Mouse (Mus musculus) lung, postnatal 14 days (tissue): ENCODE measurements around the gene Nup98.

Experiments used
- DNase-seq: peaks from one replicate; pipeline ENCODE4 v3.0.0; 2021

Nup98 gene

DNA sequence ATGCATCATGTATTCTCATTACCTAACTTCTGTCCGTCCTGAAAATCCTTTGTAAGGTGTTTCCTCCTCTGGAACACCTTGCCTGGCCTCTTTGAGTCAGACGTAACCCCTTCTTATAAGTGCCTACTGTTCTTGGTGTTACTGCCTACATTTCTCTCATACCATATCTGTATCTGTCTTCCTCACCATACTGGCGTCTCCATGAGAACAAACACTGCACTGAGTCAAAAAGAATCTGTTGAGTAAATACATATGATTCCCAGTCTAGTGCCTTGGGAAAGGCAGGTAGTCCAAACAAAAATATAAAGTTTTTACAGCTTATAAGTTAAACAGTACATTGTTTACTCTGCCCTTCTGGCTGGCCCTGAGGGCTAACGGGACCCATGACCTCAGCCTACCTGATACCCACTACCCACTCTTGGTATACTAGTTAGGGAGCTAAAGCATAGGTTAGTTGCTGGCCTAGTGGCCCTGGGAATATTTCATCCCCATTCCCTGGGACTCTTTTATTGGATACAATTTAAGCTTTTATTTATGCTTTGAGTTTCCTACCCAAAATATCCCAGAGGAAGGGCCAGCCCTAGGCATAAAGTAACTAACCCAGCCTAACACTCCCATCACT, 18.2 kb upstream of the Nup98 start:
- DNase-seq = no peak

DNA sequence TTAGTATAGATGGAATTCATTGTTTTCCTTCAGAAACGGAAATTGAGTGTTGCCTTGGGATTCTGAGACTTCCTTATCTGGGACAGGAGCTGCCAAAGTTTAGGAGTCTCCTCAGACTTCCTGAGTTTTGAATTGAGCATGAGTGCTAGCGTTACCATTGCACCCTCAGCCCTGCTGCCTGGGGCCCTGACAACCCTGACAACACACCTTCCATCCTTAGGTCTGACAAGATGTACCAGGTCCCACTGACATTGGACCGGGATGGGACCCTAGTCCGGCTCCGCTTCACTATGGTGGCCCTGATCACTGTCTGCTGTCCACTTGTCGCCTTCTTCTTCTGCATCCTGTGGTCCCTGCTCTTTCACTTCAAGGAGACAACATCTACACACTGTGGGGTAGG, 16.1 kb upstream of the Nup98 start:
- no peak for DNase-seq

DNA sequence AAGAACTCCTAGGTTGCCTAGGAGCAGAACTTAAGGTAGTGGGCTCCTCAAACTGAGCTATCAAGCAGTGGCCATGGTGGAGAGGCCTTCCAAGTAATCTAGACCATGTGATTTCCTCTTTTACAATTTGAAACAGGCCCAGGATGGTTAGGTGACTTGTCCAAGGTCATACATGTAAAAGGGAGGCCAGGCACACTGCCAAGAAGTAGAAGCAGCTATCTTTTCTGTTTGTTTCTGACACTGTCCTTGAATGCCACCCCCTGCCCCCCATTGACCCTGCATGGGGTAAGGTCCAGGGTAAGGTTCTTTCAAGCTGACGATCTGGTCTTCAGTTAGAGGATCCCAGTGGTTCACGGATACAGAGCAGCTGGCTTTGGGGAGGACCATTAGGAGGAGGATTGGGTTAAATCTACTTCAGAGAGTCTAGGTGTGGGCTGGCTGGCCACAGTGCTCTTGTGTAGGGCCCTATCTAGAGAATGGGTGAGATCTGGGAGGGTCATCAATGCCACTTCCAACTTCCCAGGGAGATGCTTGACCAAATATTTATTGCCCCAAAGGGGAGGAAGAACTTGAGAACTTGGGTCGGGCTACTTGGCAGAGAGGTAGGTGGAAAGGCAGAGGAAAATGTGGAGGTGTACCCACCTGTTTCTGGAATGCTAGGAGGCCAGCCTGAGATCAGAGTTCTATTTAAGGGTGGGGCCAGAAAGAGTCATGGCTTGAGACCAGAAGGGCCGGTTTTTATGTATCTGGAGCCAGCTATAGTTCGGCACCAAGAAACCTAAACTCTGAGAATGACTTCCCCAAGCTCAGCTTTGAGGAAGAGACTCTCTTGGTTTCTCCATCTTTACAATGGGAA, 14.1 kb upstream of the Nup98 start:
- DNase-seq = no peak

DNA sequence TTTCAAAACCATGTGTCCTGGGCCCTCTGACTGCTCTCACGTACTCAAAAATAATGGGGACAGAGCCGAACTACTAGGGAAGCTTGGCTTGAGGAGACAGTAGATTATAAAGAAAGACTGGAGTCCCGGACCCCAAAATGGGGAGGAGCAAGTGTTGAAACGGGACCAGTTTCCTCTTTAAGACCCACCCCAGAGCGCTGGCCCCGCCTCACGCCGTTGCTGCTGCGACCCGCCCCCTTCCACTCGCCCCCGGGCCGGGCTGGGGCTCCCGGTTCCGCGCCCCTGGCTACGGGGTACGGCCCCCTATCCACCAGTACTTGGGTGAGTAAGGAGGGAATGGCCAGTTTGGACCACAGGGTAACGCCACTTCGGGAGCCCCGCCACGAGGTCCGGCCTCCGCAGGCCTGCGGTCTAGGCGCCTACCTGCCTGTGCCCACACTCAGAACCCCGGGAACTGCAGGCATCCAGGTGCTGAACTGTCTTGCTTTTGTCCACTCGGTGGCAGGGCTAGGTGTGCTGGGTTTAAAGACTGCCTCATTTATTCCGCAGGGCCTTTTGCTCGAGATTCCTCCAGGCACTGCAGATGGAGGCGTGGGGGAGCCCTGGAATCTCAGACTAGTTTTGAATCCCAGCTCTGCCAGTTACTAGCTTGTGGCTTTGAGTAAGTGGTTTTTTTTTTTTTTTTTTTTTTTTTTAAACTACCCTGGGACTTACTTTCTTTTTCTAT, 13.0 kb upstream of the Nup98 start:
- peak; percentile 75 for DNase-seq

DNA sequence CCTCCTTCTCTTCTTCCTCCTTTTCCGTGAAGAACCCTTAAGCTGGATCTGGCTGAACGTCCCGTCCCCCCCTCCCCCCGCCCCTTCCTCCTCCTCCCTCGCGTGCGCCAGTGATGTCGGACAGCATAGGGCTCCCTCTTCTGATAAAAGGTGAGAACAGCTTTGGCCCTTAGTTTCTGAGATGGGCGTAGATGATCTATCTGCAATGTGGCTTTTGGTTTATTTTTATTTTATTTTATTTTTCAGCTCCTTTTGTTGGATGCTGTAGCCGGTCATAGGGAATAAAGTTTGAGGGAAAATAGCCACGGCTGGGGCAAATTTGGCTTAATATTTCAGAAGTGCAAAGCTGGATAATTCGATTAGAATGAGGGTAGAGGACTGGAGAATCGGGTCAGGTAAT, 12.4 kb upstream of the Nup98 start:
- DNase-seq = peak; percentile 59

DNA sequence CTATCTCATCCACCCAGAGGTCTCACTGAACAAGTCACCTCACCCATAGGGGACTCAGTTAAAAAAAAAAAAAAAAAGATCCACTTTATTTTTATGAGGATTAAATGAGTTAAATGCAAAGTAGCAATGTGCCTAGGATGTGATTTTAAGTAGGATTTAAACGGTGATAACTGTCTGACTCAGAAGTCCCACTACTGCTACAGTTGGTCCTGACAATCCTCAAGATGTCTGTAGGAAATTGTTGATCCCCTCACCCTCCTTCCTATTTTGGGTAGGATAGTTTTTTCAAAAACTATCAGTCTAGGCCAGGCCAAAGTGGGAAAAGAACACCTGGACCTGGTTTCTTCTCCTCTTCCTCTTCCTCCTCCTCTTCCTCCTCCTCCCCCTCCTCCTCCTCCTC, 11.9 kb upstream of the Nup98 start:
- DNase-seq = no peak

DNA sequence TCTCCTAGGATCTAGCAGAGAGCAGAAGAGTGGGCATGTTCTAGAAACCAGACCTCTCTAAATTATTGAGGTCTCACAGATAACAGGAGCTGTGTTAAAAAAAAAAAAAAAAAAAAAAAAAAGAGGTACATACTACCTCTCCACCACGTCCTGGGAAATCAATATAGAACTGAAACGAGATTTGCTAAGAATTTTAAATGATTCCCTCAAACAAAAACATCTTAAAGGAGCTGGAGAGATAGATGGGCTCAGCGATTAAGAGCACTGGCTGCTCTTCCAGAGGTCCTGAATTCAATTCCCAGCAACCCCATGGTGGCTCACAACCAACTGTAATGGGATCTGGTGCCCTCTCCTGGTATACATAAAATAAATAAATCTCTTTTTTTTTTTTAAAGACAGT, 1.1 kb upstream of the Nup98 start:
- no peak for DNase-seq

DNA sequence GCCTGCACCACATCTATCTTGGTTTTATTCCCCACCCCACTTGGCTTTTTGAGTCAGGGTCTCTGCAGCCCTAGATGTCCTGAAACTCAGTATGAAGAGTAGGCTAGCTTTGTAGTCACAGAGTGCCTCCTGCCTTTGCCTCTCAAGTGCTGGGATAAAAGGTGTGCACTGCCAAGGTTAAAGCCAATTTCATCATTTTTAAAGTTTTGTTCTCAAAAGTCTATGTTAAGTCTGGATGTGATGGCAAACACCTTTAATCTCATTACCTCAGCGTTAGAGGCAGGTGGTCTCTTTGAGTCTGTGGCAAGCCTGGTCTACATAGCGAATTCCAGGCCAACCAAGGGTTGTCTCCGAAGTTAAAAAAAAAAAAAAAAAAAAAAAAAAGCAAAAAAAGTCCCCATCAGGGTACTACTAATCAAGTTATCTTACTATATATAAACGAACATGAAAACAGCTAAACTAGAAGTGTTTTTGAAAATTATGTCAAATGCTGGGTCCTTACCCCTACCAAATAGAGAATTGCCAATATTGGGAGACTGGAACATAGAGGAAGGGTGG, 1.1 kb downstream of the Nup98 start:
- no peak for DNase-seq

DNA sequence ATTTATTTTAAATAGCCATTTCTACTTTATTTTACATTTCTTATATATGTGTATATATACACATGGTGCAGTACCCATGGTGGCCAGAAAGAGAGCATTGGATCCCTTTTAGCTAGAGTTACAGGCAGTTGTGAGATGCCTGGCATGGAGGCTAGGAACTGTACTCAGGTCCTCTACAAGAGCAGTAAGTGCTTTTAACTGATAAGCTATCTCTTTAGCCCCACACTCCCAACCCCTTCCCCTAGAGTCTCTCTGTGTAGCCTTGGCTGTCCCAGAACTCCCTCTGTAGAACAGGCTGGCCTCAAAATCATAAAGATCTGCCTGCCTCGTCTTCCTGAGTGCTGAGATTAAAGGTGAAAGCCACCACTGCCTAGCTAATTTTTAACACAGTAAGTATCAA, 4.3 kb downstream of the Nup98 start:
- DNase-seq = no peak

DNA sequence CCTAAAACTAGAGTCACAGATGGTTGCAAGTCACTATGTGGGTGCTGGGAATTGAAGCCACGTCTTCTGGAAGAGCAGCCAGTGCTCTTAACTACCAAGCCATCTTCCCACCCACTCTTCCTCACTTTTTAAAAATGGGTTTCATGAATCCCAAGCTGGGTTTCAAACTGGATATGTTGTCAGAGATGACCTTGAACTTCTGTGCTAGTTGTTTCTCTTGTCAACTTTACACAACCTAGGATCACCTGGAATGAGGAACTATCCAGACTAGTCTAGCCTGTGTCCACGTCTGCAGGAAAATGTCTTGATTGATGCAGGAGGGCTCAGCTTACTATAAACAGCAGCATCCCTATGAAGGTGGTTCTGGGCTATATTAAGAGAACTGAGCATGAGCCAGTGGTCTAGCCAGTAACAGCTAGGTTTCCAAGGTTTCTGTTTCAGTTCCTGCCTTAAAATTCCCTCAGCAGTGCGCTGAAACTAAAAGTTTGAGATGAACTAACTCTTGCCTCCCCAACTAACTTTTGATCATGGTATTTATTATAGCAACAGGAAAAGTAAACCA, 5.6 kb downstream of the Nup98 start:
- no peak for DNase-seq

DNA sequence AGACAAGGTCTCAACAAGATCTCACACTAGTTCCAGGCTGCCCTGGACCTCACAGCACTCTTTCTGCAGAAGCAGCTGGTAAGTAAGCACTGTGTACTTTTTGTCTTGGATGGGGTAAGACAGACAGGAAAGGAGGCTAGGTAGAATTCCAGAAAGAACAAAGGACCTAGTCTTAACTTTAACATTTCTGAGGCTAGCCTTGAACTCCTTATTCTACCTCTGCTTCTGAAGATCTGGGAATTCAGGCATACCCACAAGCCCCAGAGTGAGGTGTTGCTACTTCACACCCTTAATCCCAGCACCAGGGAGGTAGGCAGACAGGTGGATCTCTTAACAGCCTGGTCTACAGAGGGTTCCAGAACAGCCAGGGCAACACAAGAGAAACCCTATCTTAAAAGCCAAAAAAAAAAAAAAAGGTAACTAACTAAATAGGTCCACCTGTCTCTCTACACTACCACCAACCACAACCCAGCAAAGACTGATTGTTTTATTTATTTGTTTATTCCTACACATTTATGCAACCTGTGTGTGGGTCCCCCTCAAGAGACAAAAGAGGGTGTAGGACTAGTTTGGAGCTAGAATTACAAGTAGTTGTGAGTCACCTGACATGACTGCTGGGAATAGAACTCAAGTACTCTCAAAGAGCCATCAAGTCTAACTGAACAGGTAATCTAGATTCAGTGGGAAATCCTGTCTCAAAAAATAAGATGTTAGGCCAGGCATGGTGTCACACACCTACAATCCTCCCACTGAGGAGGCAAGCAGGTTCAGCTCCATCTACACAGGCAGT, 8.8 kb downstream of the Nup98 start:
- DNase-seq = no peak

DNA sequence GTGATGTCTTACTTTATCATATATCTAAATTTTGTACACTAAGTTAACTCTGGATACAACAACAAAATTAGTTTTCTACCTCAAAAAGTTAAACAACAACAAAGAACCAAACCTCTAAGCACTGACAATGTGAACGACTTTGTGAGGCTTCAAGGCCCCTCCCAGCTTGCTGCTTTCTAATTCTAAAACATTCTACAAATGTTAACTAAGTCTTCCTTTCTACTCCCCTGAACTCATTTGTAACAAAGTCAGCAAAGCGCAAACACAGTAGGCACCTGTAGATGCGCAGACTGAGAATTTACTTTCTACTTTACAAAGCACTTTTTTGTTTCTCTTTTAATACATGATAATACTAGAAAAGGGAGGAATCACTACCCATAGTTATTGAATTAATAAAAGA, 9.4 kb downstream of the Nup98 start:
- DNase-seq = no peak

DNA sequence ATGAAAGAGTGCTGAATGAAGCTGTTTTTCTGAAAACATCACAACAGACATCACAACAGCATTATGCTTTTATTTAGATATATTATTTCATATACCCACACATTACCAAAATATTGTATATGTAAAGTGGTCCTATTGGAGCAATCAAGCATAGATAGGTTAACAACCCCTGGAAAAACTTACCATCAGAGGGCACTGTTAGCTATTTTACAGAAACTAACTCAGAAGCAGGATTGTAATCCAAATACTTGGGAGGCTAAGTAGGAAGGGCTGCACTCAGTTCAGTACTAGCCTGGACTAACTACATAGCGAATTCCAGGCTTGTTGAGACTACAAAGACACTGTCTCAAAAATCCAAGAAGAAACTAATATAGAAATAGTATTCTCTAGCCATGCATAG, 17.6 kb downstream of the Nup98 start:
- peak; percentile 12 for DNase-seq

DNA sequence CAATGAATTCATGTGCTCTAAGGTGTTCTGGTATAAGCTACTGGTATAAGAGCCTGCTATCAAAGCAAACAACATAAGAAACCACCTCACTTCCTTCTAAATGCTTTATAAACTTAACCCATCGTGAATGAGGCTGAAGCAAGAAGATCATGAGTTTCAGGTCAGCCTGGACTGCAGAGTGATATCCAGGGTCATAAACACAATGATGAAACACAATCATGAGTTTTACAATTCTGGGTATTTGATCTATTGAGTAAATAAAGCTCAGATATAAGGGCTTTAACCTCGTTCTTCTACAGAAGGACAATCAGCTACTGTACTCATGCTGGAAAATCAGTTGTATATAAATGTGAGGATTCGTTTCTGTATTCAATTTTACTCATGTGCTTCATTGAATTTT, 26.1 kb downstream of the Nup98 start:
- DNase-seq = no peak

DNA sequence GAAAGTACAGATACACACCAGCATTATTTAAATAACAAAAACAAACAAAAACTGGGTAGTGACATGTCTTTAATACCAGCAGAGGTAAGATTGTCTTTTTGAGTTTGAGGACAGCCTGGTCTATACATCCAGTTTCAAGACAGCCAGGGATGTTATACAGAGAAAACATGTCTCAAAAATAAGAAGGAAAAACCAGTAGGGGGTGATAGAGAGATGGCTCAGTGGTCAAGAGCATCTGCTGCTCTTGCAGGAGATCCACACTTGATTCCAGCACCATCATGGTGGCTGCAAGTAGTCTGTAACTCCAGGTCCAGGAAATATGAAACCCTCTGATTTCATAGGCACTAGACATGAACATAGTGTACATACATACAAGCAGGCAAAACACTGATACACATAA, 39.7 kb downstream of the Nup98 start:
- DNase-seq = no peak

DNA sequence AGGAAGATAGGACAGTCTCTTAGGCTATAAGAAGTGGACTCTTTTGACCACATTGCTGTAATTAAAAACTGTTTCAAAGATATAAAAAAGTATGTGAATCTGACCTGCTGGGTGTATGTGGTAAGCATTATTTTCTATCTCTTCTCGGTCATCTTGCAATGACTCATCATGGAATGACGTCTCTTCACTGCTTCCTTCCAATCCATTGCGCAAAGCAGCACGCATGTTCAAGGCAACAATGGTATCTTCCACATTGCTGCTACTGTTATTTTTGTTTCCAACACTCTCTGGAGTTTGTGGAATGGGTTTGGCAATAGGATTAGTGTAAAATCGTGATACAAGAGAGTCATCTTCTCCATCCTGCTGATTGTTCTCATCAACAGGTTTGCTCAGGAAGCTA, 56.3 kb downstream of the Nup98 start:
- DNase-seq = no peak

DNA sequence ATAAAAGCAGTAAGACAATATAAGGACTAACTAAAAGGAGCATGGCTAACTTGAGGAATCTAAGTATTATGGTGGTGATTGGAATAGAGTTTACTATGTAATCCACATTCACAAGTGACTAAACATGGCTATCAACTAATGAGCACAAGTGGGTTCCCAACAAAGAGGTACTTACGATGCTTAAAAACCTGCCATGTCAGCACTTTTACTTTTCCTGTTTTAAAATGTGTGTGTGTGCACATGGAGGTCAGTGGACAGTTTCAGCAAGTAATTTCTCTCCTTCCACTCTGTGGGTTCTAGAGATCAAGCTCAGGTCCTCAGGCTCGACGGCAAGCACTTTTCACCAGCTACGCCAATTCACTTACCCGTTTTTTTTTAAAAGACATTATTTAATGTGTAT, 72.1 kb downstream of the Nup98 start:
- no peak for DNase-seq

DNA sequence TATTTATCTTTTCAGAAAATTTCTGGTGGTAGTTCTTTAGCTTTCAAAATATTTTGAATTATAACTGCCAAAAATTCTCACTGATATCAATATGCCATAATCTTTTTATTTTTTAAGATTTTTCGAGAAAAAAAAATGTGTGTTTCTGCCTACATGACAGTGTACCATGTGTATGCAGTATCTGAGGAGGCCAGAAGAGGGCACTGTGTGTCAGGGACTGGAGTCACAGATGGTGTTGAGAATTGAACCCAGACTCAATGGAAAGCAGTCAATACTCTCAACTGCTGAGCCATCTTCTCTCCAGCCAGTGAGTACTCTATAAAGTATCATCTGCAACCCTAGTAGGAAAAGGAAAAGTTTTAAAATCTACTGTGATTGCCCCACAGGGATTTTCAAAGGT, 72.5 kb downstream of the Nup98 start:
- DNase-seq = peak; percentile 45

DNA sequence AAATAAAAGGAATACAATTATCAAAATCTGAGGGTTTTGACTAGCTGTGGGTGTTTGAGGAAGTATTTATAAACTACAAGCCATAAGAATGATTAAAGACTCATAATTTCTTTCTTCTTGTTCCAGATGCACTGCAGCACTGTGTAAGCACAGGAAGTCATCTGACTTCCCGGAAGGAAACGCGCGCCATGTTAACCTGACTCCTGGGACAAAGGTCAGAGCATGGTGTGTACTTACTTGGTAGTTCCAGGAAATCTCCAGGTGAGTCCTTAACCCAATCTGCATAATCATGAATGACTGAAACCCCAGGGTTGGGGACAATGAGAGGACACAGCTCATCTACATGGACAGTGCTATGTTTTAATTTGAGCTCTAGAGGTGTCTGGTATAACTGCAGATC, 77.6 kb downstream of the Nup98 start:
- DNase-seq = peak; percentile 20

DNA sequence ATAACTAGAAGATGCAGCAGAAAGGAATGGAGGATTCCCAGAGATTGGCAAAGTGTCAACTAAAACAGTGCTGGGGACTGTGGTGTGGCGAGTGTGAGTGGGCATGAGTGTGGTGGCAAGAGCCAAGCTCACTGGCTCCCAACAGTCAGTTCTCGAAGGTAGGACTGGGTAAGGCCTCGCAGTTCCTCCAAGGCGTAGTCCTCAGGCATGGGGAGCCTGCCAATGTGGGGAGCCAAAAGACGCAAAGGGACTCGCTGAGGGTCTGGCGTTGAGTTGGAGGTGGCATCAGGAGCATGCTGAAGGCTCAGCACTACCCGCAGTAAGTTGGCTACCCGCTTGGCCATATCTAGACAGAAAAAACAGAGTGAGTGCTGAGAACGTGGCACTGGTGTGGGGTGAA, 89.7 kb downstream of the Nup98 start:
- DNase-seq = no peak

DNA sequence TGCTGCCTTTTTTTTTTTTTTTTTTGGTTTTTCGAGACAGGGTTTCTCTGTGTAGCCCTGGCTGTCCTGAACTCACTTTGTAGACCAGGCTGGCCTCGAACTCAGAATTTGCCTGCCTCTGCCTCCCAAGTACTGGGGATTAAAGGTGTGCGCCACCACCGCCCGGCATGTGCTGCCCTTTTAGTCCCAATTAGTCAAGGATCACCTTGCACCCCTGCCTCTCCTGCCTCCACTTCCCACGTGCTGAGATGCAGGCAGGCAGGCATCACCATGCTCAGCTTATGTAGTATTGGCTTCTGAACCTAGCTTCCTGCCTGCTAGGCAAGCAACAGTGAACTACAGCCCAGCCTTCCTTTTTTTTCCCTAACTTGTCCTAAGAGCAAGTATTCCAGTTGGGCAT, 92.6 kb downstream of the Nup98 start:
- no peak for DNase-seq

DNA sequence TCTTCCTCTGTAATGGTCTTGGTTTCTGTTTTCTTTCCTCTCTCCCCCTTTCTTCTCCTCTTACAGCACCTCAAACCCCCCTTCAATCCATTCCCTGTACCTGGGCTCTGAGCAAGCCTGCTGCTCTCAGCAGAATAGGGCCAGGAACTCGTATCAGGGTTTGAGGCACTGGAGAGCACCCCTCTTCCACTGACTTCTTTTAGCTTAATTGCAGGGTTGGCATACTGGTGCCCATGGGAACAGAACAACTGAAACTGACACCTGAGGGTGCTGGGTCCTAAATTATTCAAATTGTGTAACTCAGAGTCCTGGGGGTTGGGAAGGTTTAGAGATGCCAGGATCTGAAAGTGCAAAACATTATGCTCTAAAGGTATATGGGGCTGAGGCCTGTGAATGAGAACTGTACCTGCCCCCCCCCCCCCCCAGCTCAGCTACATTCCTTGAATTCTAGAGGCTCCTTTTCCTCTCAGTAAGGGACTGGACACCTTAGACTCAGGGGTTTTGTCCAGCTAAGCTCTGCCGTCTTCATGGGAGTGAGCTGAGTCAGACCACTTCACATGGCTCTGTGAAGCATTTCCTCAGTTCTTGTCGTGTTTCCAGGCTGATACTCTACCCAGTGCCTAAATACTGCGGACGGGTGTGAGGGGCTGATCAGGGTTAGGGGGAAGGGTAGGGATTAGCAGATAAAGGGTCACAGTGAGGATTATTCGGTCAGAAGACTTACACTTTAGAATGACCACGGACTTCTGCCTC, 93.2 kb downstream of the Nup98 start, which contains the start of gene Chrna10:
Gene Chrna10, minus strand, starts transcription at position 250 of the 753 bp plus-strand sequence.
- no peak for DNase-seq
